Mouse (Mus musculus) bone marrow, adult 2 months (tissue): ENCODE measurements around the gene Lnx1. TPM values are rescaled to one million over a fixed set of nuclear protein-coding genes. Genes with fewer than 3 reads are reported as not detected.

Source experiments
- H3K27ac ChIP-seq: fragments of 200-500 bp; 2 replicates; pipeline ENCODE4 v1.5.1; 2012; ENCODE audit warnings: low read depth, mild to moderate bottlenecking, control low read depth, inconsistent platforms, low read length; ENCODE audit not compliant: control insufficient read depth, poor library complexity, insufficient read depth
- H3K4me1 ChIP-seq: fragments of 200-500 bp; 2 replicates; pipeline ENCODE4 v1.6.1; 2011; ENCODE audit warnings: low read length; ENCODE audit not compliant: control insufficient read depth, insufficient read depth
- H3K4me3 ChIP-seq: fragments of 200-500 bp; replicated peaks from 2 replicates; pipeline ENCODE3; 2011; ENCODE audit warnings: mild to moderate bottlenecking, low read depth, low read length, control low read depth; ENCODE audit not compliant: control insufficient read depth
- CTCF ChIP-seq: fragments of 200-500 bp; IDR thresholded peaks from 2 replicates; pipeline ENCODE4 v1.5.1; 2011; ENCODE audit warnings: low read length, control low read depth; ENCODE audit not compliant: control insufficient read depth, insufficient read depth
- POLR2A ChIP-seq: fragments of 200-500 bp; IDR thresholded peaks from 2 replicates; pipeline ENCODE4 v1.6.1; 2011; ENCODE audit warnings: low read depth, mild to moderate bottlenecking, control low read depth, low read length, borderline replicate concordance; ENCODE audit not compliant: control insufficient read depth
- WGBS: fragments of 180-500 bp; shearing (Covaris S2); methylation state at CpG from one replicate; pipeline ENCODE4 v1.1.7; 2018; 5-methylcytosine and 5-hydroxymethylcytosine counted together
- polyA plus RNA-seq: library from polyadenylated mRNA; stranded (reverse); fragments of >200 nt; gene quantifications from 2 replicates; pipeline ENCODE4 v1.2.4, GENCODE M21; 2011; ENCODE audit warnings: low replicate concordance; ENCODE audit not compliant: missing spikeins, insufficient read depth, insufficient read length

Lnx1 gene
- polyA plus RNA-seq, 1 experiment = not detected

GRCm38 (mm10) chr5:74602371-74602770 lies 100.3 kb downstream of the Lnx1 start:
- H3K27ac ChIP-seq = no peak overlapping the region
- 89% methylated on average over 10 of the region's 10 CpGs for WGBS
- no peak for TF ChIP-seq POLR2A
- no peak for TF ChIP-seq CTCF
- no peaks in the 10 kb centered on the region for H3K4me1 ChIP-seq
- H3K4me3 ChIP-seq = no peak overlapping the region

GRCm38 (mm10) chr5:74601965-74602364 lies 100.7 kb downstream of the Lnx1 start:
- TF ChIP-seq POLR2A (no peak), CTCF (no peak)
- Histone ChIP-seq H3K4me1 (no peaks in the 10 kb centered on the region), H3K27ac (no peak overlapping the region), H3K4me3 (no peak overlapping the region)
- WGBS = 88% methylated on average over 6 of the region's 6 CpGs

GRCm38 (mm10) chr5:74601171-74601570 lies 101.5 kb downstream of the Lnx1 start:
- TF ChIP-seq CTCF = no peak
- no peak for TF ChIP-seq POLR2A
- Histone ChIP-seq H3K27ac (no peak overlapping the region), H3K4me1 (no peaks in the 10 kb centered on the region), H3K4me3 (no peak overlapping the region)
- 74% methylated on average over 3 of the region's 3 CpGs for WGBS

- 75% methylated on average over 5 of the region's 5 CpGs for WGBS
- H3K27ac ChIP-seq = no peak overlapping the region
- no peaks in the 10 kb centered on the region for H3K4me1 ChIP-seq
- TF ChIP-seq POLR2A (no peak), CTCF (no peak)
- no peak overlapping the region for H3K4me3 ChIP-seq
These were observed 102.7 kb downstream of the Lnx1 start for GRCm38 (mm10) chr5:74600010-74600409.

- WGBS = 95% methylated on average over 8 of the region's 8 CpGs
- Histone ChIP-seq H3K4me1 (no peaks in the 10 kb centered on the region), H3K4me3 (no peak overlapping the region), H3K27ac (no peak overlapping the region)
- TF ChIP-seq POLR2A = no peak
- no peak for TF ChIP-seq CTCF
These were observed 109.6 kb downstream of the Lnx1 start for GRCm38 (mm10) chr5:74593147-74593546.

- WGBS = 92% methylated on average over 5 of the region's 5 CpGs
- no peak for TF ChIP-seq POLR2A
- H3K27ac ChIP-seq = no peak overlapping the region
These were observed 111.3 kb downstream of the Lnx1 start for GRCm38 (mm10) chr5:74591413-74591812.

GRCm38 (mm10) chr5:74589133-74589532 lies 113.6 kb downstream of the Lnx1 start:
- TF ChIP-seq POLR2A = no peak
- TF ChIP-seq CTCF = no peak
- Histone ChIP-seq H3K27ac (no peak overlapping the region), H3K4me3 (no peak overlapping the region), H3K4me1 (no peaks in the 10 kb centered on the region)
- WGBS = 94% methylated on average over 7 of the region's 7 CpGs

More at GRCm38 (mm10) chr5:74591413-74591812, 111.3 kb downstream of the Lnx1 start:
- Histone ChIP-seq H3K4me3 (no peak overlapping the region), H3K4me1 (no peaks in the 10 kb centered on the region)

GRCm38 (mm10) chr5:74571767-74572166 lies 130.9 kb downstream of the Lnx1 start:
- 87% methylated on average over 6 of the region's 6 CpGs for WGBS
- H3K27ac ChIP-seq = no peak overlapping the region
- no peaks in the 10 kb centered on the region for H3K4me1 ChIP-seq
- TF ChIP-seq POLR2A = no peak
- TF ChIP-seq CTCF = no peak
- H3K4me3 ChIP-seq = no peak overlapping the region

GRCm38 (mm10) chr5:74561151-74561550 lies 141.6 kb downstream of the Lnx1 start:
- Histone ChIP-seq H3K4me3 (no peak overlapping the region), H3K4me1 (no peaks in the 10 kb centered on the region), H3K27ac (no peak overlapping the region)
- TF ChIP-seq POLR2A = no peak
- TF ChIP-seq CTCF = no peak
- 84% methylated on average over 1 of the region's 1 CpGs for WGBS
